Mouse (Mus musculus): Measurements from ENCODE around the gene Hoxb3. TPM values are rescaled to one million over a fixed set of nuclear protein-coding genes. Genes with fewer than 3 reads are reported as not detected.
A peak's percentile ranks its signal among the peaks of the same experiment; 100 is the strongest.

The Hoxb3 gene
- polyA plus RNA-seq (2017; shearing (Covaris generic)): not detected

DNA sequence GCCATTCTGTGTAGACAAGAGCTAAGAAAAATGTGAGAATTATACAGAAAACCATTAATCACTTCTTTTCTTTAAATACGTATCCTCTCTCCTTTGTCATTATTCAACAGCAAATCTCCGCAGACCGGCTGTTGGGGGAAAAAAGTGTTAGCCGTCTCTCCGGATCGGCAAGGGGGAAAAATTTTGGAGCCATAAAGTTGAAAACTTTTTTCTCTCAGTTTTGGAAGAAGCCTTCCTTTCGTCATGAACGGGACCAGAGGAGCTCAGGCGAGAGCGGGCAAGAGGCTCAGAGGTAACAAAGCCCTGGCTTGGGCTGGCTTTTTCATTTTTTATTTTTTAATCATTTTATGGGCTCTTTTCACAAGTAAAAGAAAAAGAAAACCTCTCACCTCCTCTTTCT lies at the start of gene Hoxb3:
Gene Hoxb3, plus strand, starts transcription at position 173 of the 400 bp plus-strand sequence.
- ATAC-seq: no peak

DNA sequence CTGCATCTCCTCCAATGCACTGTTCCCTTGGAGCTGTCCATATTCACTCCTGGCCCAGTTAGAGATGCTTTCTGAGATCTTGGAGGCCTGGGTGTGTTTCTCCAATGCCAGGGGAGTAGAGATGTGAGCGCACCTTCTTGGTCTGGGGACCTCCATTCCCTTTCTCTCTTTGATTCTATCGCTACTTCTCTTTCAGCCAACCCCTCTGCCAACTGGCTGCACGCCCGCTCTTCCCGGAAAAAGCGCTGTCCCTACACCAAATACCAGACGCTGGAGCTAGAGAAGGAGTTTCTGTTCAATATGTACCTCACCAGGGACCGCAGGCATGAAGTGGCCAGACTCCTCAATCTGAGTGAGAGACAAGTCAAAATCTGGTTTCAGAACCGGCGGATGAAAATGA lies 48.7 kb upstream of the Hoxb3 start:
- ATAC-seq: no peak

DNA sequence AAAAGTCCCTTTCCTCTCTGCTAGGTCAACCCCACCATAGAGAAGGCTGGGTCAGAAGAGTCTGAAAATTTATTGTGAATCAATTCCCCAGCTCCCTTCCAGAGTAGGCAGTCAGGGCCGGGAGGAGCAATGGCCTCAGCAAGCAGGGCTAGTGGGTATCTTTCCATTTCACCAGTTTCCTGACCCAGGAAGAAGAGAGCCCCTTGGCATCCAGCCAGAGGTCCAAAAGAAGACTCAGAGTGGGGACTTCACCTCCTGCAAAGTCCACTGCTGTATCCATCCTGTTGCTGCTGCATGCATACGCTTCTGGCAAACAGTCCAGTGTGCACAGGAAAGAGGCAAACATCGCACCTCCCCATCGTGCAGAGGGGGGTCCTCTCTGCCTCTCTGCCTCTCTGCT lies 47.2 kb upstream of the Hoxb3 start:
- no peak for ATAC-seq

DNA sequence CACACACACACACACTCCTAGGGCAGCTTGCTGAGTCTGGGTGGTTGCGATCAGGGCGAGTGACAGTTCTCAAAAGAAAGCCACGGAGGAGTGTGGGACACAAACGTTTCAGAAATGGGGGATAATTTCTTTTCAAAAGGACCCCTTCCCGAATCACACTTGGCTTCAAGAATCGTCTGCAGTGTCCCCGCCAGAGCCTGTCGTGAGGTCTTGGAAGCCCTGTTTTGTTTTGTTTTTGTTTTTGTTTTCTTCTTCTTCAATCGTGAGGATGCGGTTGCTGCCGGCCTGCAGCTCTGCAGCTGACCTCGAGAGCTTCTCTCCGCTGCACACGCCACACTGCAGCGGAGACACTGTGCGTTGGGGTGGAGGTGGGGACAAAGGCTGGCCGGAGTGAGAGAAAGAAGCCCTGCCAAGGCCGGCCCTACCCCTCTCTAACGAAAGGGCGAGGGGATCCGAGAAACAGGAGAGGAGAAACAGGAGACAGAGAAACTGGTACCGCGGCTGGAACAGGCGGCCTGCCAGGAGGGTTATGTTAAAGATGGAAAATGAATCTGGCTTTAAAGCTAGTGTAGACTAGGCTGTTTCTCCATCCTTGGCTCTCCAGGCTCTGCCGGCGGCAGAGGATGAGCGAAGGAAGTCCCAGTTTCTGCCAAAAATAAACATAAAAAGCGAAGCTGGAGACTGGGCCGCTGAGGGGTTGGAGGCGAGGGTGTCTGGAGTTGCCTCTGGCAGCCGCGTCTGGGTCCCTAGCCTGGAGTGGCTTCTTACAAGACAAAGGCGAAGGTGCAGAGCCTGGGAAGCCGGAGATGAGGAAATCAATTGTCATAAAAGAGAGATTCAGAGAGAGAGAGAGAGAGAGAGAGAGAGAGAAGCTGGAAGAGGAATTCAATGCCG lies 45.7 kb upstream of the Hoxb3 start:
- no peak for ATAC-seq

DNA sequence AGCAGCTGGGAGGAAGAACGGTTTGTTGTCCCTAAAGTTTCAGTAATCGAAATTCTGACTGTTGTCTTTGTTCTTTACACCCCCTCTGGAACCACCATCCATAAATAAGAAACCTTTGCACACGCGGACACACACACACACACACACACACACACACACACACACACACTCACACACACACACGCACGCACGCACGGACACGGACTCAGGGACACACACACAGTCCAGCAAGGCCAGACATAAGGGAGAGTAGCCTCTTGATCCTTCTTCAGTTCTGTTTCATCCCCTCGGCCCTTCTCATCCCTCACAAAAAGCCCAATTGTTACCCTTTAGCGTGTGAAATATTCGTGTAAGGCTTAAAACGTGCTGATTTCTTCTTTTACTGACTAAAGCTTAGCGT lies 44.8 kb upstream of the Hoxb3 start:
- no peak for ATAC-seq

DNA sequence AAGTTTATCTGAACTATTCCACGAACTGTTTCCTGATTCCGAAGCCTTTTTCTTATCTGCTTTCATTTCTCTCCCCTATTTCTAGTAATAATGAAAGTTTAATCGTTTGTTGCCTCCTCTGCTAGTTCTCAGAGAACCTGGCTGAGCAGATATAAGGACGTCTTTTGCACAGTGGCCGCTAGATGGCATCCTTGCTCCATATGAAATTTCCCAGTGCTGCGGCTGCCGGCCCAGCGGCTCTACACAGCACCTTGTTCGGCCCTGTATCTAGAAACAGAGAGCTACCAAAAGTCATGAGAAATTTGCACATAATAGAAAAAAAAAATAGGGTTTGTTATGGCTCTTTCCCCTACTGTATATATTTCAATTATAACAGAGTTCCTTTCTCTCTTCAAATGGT lies 44.4 kb upstream of the Hoxb3 start:
- ATAC-seq: peak; percentile 82

DNA sequence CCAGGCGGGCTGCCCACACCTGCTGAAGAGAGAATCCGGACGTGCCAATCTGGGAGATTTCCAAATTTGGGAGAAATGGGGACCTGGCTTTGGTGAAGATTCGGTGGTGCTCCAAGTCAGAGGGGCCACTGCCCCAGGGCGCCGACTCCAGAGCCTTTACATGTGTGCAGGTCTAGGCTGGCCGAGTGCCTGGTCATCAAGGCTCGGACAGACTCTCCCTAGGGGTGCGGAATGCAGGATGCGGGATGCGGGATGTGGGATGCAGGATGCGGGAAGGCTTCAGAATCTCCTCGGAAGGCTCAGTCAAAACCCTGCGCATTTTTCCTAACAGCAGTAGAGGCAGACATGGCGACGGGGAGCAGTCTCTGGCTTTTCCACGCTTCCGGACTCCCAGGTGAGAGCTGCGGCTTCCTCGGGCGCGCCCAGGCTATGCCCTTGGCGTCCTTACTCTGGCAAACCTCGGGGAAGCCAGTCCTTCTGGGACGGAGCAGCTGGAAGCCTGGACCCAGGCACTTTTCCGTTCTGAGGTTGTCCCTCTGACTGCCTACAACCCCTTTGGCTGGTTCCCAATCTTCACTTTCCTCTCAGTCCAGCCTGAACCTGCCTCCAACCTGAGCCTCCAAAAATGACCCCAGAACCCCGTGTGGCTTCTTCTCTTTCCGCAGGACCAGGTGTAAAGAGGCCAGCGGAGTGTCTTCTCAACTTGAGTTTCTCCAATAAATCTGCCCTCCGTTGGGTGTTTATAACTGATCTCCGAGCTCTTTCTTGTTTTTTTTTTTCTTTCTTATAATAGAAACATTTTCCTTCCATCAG lies 43.5 kb upstream of the Hoxb3 start:
- ATAC-seq: no peak

DNA sequence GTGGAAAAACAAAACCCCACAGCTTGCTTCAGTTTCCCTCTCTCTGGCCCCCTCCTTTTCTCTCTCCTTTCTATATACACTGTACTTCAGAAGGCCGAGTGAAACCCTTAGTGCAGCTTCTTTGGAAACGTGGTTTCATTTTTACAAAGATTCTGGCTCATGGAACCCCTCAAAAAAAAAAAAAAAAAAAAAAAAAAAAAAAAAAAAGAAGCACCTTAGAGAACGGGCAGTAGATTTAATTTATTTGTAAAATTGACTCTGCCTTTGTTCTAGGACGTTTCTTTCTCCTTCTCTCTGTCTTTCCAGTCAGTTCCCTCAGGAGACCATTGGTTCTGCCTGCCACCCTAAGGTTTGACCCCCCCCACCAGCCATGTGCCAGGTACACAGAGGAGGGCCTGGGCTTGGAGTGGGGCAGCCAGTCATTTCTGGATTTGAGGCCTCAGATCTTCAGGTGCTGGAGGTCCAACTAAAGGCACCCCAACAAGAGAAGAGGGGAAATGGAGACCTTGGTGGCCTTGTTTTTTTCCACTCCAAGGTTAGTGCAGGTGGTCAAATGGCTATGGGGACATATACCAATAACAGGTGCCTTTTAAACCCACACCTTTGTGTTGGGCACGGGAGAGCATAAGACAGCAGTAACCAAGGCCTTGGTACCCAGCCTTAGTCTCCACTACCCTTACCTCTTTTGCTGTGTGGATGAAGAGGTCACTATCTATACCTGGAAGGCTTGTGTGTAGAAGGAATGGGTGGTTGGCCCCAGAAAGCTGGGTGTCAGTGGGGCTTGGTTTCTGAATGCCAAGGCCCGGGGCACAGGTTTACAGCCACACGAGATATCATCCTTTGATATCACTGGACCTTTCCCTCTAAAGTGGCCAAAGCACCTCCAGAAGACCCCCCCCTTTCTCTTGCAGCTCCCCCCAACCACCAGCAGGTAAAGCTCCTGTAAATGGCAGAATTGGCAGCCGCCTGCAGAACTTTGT lies 42.4 kb upstream of the Hoxb3 start:
- no peak for ATAC-seq

DNA sequence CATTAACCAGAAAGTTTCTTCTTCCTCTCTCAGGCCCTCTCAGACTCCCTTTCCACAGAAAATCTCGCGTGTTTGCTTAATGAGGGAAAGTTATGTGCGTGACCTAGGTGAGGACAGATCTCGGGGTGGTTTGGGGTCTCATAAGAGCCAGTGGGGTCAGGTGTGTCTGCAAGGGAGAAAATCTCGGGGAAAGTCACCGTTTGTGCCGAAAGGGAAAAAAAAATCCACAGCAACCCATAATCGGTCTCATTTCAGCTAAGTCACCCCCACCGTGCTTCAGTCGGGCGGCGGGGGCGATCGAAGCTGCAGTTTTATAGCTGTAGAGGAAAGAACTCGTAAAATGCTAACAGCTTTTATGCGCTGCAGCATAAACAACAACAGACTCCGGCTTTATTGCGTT lies 41.7 kb upstream of the Hoxb3 start:
- no peak for ATAC-seq

DNA sequence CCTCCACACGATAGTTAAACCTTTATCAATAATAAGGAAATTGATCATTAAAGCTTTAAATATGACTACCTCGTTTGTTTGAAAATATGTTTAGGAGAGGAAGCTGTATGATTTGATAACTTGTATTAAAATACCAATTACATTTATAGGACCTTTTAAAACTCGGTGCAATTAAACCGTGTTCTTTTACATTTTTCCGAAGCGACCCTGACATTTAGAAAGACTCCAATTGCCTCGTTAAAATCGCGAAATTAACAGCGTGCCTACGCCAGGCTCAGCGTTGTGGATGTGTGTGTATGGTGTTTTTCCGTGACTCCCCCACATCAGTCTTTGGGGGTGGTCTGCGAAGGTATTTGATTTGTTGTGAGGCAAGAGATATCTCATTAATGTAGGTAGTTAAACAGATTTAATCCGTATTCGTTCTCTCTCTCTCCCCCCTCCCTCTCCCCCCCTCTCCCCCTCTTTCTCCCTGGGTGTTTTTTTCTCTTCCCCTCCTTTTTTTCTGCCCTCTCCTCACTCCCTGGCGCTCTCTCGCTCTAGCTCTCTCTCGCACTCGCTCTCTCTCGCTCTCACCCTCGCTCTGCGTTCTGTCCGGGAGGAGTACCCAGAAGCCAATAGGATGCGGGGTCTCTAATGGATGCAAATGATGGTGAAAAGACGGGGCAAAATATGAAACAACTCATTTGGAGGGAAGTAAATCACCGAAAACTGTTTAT lies 41.1 kb upstream of the Hoxb3 start, which contains the start of gene Hoxb8:
Gene Hoxb8, plus strand, starts transcription at position 51 of the 716 bp plus-strand sequence.
- no peak for ATAC-seq

DNA sequence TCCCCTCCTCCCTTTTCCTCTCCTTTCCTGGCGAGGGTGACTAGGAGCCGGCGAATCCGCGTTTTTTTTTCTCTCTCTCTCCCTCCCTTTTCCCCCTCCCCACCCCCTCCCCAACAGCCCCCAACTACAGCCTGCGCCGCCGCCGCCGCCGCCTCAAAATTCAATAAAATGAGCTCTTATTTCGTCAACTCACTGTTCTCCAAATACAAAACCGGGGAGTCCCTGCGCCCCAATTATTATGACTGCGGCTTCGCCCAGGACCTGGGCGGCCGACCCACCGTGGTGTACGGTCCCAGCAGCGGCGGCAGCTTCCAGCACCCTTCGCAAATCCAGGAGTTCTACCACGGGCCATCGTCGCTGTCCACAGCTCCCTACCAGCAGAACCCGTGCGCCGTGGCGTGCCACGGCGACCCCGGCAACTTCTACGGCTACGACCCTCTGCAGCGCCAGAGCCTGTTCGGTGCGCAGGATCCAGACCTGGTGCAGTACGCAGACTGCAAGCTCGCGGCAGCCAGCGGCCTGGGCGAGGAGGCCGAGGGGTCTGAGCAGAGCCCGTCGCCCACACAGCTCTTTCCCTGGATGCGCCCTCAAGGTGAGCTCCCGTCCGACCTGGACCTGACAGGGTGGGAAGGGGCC lies 40.2 kb upstream of the Hoxb3 start:
- ATAC-seq: no peak

DNA sequence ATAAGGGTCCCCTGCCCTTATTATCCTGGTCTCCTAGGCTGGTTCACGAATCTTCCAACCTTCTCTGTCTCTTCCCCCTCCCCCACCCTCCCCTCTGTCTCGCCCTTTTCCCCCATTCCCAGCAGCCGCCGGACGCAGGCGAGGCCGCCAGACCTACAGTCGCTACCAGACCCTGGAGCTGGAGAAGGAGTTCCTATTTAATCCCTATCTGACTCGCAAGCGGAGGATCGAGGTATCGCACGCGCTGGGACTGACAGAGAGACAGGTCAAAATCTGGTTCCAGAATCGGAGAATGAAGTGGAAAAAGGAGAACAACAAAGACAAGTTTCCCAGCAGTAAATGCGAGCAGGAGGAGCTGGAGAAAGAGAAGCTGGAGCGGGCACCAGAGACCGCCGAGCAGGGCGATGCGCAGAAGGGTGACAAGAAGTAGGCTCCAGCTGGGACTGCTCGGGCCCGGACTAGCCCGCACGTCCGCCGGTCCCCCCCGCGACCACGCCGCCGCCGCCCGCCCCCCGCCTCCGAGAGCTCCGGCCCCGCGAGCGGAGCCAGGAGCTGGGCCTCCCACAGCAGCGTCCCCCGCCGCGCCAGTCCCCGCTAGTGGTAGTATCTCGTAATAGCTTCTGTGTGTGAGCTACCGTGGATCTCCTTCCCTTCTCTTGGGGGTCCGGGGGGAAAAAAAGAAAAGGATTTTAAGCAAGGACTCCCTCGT lies 38.9 kb upstream of the Hoxb3 start:
- no peak for ATAC-seq

DNA sequence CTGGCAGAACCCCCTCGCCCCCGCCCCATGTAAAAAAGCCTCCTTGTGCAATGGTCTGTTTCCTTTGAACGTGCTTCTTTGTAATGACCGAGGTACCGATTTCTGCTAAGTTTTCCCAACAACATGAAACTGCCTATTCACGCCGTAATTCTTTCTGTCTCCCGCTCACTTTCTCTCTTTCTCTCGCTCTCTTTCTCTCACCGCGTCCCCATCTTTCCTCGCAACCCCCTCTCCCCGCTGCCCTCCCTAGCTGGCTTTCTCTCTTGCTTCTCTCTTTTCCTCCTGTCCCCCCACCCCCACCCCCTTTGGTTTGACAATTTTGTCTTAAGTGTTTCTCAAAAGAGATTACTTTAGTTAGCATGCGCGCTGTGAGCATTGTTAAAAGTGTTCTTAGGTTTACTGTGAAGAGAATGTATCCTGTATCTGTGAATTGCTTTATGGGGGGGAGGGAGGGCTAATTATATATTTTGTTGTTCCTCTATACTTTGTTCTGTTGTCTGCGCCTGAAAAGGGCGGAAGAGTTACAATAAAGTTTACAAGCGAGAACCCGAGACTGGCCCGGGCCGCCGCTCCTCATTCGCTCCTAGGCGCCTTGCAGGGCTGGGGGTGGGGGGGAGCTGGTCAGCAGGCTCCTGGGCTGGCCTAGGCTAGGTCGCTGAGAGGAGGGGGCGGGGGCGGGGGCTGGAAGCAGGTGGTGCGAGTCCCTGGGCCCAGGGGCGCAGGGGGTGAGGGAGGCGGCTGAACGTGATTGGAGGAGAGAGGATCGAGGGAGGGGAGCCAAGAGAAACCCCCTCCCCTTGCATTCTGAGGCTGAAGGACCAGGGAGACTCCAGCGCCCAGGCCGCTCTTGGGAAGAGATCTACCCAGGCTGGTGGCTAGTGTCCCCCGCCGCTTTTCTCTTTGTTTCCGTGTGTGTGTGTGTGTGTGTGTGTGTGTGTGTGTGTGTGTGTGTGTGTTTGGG lies 38.1 kb upstream of the Hoxb3 start:
- ATAC-seq: no peak

DNA sequence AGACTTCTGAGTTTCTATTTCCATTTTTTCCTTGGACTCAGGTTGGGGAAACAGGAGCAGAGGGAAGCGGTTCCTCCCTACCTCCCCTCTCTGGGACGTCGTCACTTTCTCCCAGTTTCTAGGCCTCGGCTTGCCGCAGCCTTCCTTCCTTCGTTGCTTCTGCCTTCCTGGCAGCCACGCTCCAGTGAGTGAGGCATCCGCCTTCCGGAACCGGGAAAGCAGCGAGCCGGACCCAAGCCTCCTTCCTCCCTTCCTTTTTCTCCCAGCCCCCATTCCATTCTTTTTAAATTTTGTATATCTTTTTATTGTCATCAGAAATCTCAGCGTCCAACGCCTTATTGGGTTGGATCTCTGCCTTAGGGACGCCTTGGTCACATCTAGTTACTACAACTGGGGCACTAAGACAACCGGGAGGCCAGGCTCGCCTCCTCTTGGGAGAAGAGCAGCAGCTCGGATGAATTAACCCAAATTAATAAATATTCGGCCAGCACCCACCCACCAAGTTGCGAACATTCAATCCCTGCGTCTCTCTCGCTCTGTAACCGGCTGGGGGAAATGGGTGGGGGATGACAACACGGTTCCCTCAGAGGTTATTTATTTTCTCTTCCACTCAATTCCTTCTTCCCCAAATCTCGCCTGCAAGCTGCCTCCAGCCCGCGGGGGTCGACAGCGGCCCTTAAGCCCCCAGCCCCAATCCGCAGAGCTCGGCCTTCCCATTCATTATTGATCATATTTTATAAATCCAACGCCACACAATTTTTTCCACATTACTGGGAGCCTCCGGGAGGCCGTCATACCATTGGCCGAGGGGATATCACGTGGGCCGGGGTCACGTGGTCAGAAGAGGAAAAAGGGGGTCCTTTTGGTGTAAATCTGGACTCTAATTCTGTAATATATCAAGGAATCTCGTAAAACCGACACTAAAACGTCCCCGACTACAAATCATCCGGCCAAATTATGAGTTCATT lies 37.1 kb upstream of the Hoxb3 start, which contains the start of gene Hoxb7:
Gene Hoxb7, plus strand, starts transcription at position 853 of the 968 bp plus-strand sequence.
- no peak for ATAC-seq

DNA sequence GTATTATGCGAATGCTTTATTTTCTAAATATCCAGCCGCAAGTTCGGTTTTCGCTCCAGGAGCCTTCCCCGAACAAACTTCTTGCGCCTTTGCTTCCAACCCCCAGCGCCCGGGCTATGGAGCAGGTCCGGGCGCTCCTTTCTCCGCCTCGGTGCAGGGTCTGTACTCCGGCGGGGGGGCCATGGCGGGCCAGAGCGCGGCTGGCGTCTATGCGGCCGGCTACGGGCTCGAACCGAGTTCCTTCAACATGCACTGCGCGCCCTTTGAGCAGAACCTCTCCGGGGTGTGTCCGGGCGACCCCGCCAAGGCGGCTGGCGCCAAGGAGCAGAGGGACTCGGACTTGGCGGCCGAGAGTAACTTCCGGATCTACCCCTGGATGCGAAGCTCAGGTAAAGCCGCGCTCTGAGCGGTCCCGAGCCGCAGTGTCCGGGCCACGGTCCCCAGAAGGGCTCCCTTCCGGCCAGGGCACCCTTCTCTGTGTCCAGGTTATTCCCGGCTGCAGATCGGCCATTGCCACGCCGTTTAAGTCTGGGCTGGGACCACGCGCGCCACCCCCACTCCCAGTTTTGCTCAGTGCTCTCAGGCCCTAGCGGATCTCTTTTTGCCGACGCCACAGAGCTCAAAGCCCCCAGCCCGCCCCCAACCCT lies 36.3 kb upstream of the Hoxb3 start:
- ATAC-seq: peak; percentile 27

DNA sequence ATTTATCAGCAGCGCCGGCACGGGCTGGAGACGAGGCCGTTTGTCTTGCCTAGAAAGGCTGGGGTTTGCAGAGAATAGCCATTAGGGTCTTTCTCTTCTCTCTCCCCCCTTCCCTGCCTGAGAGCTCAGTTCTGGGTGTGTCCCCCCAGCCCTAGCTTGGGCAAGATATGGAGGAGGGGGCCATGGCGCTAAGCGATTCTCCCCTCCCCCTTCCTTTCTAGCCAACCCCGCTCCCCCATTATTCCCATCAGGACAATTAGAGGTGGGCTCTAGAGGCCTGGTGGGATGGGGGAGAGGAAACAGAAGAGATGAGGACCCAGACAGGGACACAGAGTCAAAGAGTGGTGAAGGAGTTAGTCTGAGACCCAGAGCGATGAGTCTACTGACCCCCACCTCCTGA lies 35.7 kb upstream of the Hoxb3 start:
- ATAC-seq: no peak

DNA sequence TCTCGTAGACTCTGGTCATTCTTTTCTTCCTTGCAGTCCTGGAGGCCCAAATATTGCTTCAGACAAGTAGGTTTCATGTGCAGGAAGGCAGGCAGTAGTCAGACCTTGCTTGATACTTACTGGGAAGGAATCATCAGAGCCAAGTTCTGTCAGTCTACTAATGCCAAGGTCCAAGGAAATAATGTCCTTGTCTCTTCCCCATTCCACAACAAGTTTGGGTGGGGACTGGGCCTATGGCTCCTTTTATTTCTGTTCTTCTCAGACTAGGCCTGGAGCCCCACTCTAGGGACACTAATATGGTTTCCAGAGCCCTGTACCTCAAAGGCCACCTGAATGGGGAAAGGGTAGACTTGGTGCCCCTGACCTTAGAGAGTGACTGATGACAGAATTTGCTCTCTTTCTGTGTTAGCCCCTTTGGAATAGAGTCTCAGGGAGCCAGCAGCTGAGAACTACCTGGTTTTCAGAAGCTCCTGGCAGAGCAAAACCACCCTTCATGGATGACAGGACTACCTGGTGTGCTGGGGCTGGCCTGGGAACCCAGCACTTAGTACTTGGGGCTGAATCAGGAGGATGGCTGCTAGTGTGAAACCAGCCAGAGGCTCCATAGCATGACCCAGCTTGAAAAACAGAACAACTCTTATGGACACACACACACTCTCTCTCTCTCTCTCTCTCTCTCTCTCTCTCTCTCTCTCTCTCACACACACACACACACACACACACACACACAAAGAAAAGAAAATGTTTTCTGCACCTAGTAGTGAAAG lies 34.5 kb upstream of the Hoxb3 start:
- ATAC-seq: no peak
